ENCODE assay signal across 12 mouse cellular contexts in genomic region chr12:104899161-104899560, GRCm38 (mm10). TPM values are rescaled to one million over a fixed set of nuclear protein-coding genes. Genes with fewer than 3 reads are reported as not detected.
A peak's percentile ranks its signal among the peaks of the same experiment; 100 is the strongest.
DNase-seq lines count a peak whose midpoint lies in the region; ATAC-seq and TF ChIP-seq lines count a peak whose summit lies in the region.
"Had no signal": no experiment of that assay in that cellular context is flagged by ENCODE, and none has a peak within 500 bp of the region (broad histone marks: within the 10 kb centered on the region; RNA-seq: fewer than 3 reads in every experiment).

No protein-coding gene starts in this region.

- H3K27me3 ChIP-seq in kidney, embryonic 14.5 days (ENCODE audit: control insufficient read depth, insufficient read depth, low read length) = no peaks in the 10 kb centered on the region
- peaks cover 19% of the 10 kb centered on the region; the same call in 1 of the 2 replicates for H3K27me3 ChIP-seq in embryonic facial prominence, embryonic 10.5 days (replicated peaks; ENCODE audit: low read depth, poor library complexity, severe bottlenecking)
- H3K27me3 ChIP-seq in limb, embryonic 10.5 days (ENCODE audit: low read depth, poor library complexity, severe bottlenecking) = no peaks in the 10 kb centered on the region
- H3K27me3 ChIP-seq: neural tube, embryonic 15.5 days had no signal

- H3K4me2 ChIP-seq in kidney, embryonic 14.5 days (replicated peaks; ENCODE audit: low read depth, low read length) = no peak overlapping the region
- H3K4me2 ChIP-seq: neural tube, embryonic 15.5 days had no signal

- DNase-seq in kidney, adult 9 months = peak; percentile 24
- peak; percentile 54 for DNase-seq in ES-E14 (ENCODE audit: low read depth, low spot score)
- DNase-seq in embryonic facial prominence, embryonic 10.5 days (ENCODE audit: low spot score) = no peak
- DNase-seq in limb, embryonic 10.5 days (ENCODE audit: low spot score) = no peak
- no peak for DNase-seq in gastrocnemius, postnatal 10 days
- DNase-seq in left cerebral cortex, postnatal 4 days = no peak
- DNase-seq: adrenal gland, postnatal 25 days; spleen, adult 18-20 months had no signal

- no peak overlapping the region for H3K27ac ChIP-seq in kidney, embryonic 14.5 days (ENCODE audit: low read depth, low read length)
- no peak overlapping the region for H3K27ac ChIP-seq in ES-E14 (ENCODE audit: insufficient read depth, low read depth, low read length, poor library complexity, severe bottlenecking)
- H3K27ac ChIP-seq in embryonic facial prominence, embryonic 10.5 days (replicated peaks) = peak overlapping the region; percentile 51; the same call in 1 of the 2 replicates
- H3K27ac ChIP-seq in limb, embryonic 10.5 days = peak overlapping the region; percentile 82; the same call in 1 of the 2 replicates
- H3K27ac ChIP-seq: neural tube, embryonic 15.5 days had no signal

- ATAC-seq in kidney, embryonic 14.5 days (ENCODE audit: low FRiP score, low TSS enrichment) = no peak
- ATAC-seq: CD4-positive, CD25-positive, alpha-beta regulatory T cell, adult 4 months had no signal

- no peaks in the 10 kb centered on the region for H3K36me3 ChIP-seq in kidney, embryonic 14.5 days (ENCODE audit: control insufficient read depth, insufficient read depth, low read length)
- no peaks in the 10 kb centered on the region for H3K36me3 ChIP-seq in ES-E14 (ENCODE audit: control insufficient read depth, insufficient read depth, low read length, poor library complexity, severe bottlenecking)
- no peaks in the 10 kb centered on the region for H3K36me3 ChIP-seq in embryonic facial prominence, embryonic 10.5 days (replicated peaks)
- H3K36me3 ChIP-seq in limb, embryonic 10.5 days = no peaks in the 10 kb centered on the region
- H3K36me3 ChIP-seq: neural tube, embryonic 15.5 days had no signal

- 59% methylated on average over 11 of the region's 11 CpGs for WGBS in kidney, embryonic 14.5 days
- 60% methylated on average over 11 of the region's 11 CpGs for WGBS in embryonic facial prominence, embryonic 10.5 days
- WGBS in limb, embryonic 10.5 days = 63% methylated on average over 11 of the region's 11 CpGs

- in situ Hi-C loops in ES-E14 (cut with MboI; ENCODE audit: low sequenced_read_pairs in 2 of 2, unreplicated experiment in 2 of 2) = no loop called here

- peaks cover 19% of the 10 kb centered on the region for H3K4me1 ChIP-seq in kidney, embryonic 14.5 days (ENCODE audit: control insufficient read depth, insufficient read depth, low read length)
- peaks cover 25 to 50% of the 10 kb centered on the region in 2 experiments for H3K4me1 ChIP-seq in ES-E14 (ENCODE audit: control insufficient read depth in 2 of 2, insufficient read depth in 2 of 2, low read length in 2 of 2, poor library complexity in 1 of 2)
- H3K4me1 ChIP-seq in embryonic facial prominence, embryonic 10.5 days = peaks cover 54% of the 10 kb centered on the region
- peaks cover 71% of the 10 kb centered on the region for H3K4me1 ChIP-seq in limb, embryonic 10.5 days

- no peak overlapping the region for H3K4me3 ChIP-seq in kidney, embryonic 14.5 days (ENCODE audit: low read length)
- H3K4me3 ChIP-seq in ES-E14 (ENCODE audit: insufficient read depth in 1 of 2, low read depth in 1 of 2, low read length in 2 of 2, poor library complexity in 1 of 2, severe bottlenecking in 1 of 2) = peak overlapping the region in 1 of 2 experiments; percentile 32; a peak in 1 of 4 replicates
- no peak overlapping the region for H3K4me3 ChIP-seq in embryonic facial prominence, embryonic 10.5 days
- H3K4me3 ChIP-seq in limb, embryonic 10.5 days = no peak overlapping the region
- H3K4me3 ChIP-seq: neural tube, embryonic 15.5 days had no signal

- H3K9ac ChIP-seq in kidney, embryonic 14.5 days (ENCODE audit: low read depth, low read length) = no peak overlapping the region
- H3K9ac ChIP-seq in ES-E14 (ENCODE audit: insufficient read depth, low read depth, low read length, poor library complexity, severe bottlenecking) = peak overlapping the region; percentile 73; the same call in 1 of the 2 replicates
- H3K9ac ChIP-seq: neural tube, embryonic 15.5 days had no signal

- no peaks in the 10 kb centered on the region for H3K9me3 ChIP-seq in kidney, embryonic 14.5 days (ENCODE audit: control insufficient read depth, low read length)
- no peaks in the 10 kb centered on the region for H3K9me3 ChIP-seq in ES-E14 (ENCODE audit: control insufficient read depth, insufficient read depth, low read depth, low read length)
- no peaks in the 10 kb centered on the region for H3K9me3 ChIP-seq in embryonic facial prominence, embryonic 10.5 days
- no peaks in the 10 kb centered on the region for H3K9me3 ChIP-seq in limb, embryonic 10.5 days (replicated peaks)
- H3K9me3 ChIP-seq: neural tube, embryonic 15.5 days had no signal

- intact Hi-C loops in left cerebral cortex, postnatal 4 days (cut with DNase I) = no loop called here

TF ChIP-seq in ES-E14, 5 proteins besides CTCF, POLR2A, EP300 and RAD21:
- no peak for TF ChIP-seq HCFC1 (IDR thresholded peaks at IDR 0.05; ENCODE audit: borderline replicate concordance, insufficient read depth, low read length)
- no peak for TF ChIP-seq MAFK (IDR thresholded peaks at IDR 0.05; ENCODE audit: insufficient read depth, low read depth, low read length)
- no peak for TF ChIP-seq CHD2 (IDR thresholded peaks at IDR 0.05; ENCODE audit: low read depth, low read length)
- no peak for TF ChIP-seq ZNF384 (IDR thresholded peaks at IDR 0.05; ENCODE audit: low read depth, low read length)
- no peak for TF ChIP-seq ZC3H11A (IDR thresholded peaks at IDR 0.05; ENCODE audit: borderline replicate concordance, low read depth, low read length)

RNA-seq across cellular contexts. Expression of gene Clmn, which starts 34.3 kb away (rescaled TPM):
- 3.3 and 5.3 TPM in 2 replicates for polyA plus RNA-seq in kidney, embryonic 14.5 days (2014; fragmentation: Nextera tagmentation; extraction: Ambion mirVana)
- 3.1 and 4.2 TPM in 2 replicates for total RNA-seq in ES-E14 (2012; rRNA removed)
- 2.6 and 3.2 TPM in 2 replicates for polyA plus RNA-seq in embryonic facial prominence, embryonic 10.5 days (2016; fragmentation: Nextera tagmentation; extraction: Ambion mirVana)
- 2.0 and 3.0 TPM in 2 replicates for polyA plus RNA-seq in limb, embryonic 10.5 days (2016; fragmentation: Nextera tagmentation; extraction: Ambion mirVana)
- total RNA-seq in gastrocnemius, postnatal 10 days (2021) = 1 to 10 TPM; 4.2 TPM
- total RNA-seq in left cerebral cortex, postnatal 4 days (2021) = 10 to 100 TPM in 1 of 2 experiments, 1 to 10 TPM in 1; 8.3 to 10.1 TPM
- total RNA-seq: monocyte, adult 5-6 weeks had no signal
- polyA plus RNA-seq: CD4-positive, CD25-positive, alpha-beta regulatory T cell, adult 4 months had no signal

Comparison
In these comparisons a context has a peak if more than half of its experiments do, and no peak if none do; other contexts are left out.
1. DNase-seq: peak in kidney, adult 9 months (single experiment) and ES-E14 (single experiment); none in embryonic facial prominence, embryonic 10.5 days (single experiment), limb, embryonic 10.5 days (single experiment), gastrocnemius, postnatal 10 days (single experiment) and left cerebral cortex, postnatal 4 days (single experiment).
2. H3K27ac ChIP-seq: peak in embryonic facial prominence, embryonic 10.5 days (single experiment) and limb, embryonic 10.5 days (single experiment); none in kidney, embryonic 14.5 days (single experiment) and ES-E14 (single experiment).